Mouse (Mus musculus): ENCODE results near the gene Atg16l1.

Gene Atg16l1

GRCm38 (mm10) chr1:87785703-87786102 lies 30.0 kb downstream of the Atg16l1 start:
- Histone ChIP-seq H3K9me3 (ENCODE audit: low read length) (no peaks in the 10 kb centered on the region), H3K4me1 (replicated peaks; ENCODE audit: low read depth, low read length) (peaks cover 3% of the 10 kb centered on the region), H3K4me3 (replicated peaks; ENCODE audit: low read length) (no peak overlapping the region), H3K36me3 (ENCODE audit: insufficient read depth, low read length) (peaks cover 92% of the 10 kb centered on the region), H3K27me3 (ENCODE audit: insufficient read depth, low read length) (no peaks in the 10 kb centered on the region)
- no peak for TF ChIP-seq CTCF (conservative IDR thresholded peaks at IDR 0.05; ENCODE audit: low read length)
- TF ChIP-seq NANOG (IDR thresholded peaks at IDR 0.05; ENCODE audit: borderline replicate concordance, low read length) = no peak
- TF ChIP-seq POU5F1 (IDR thresholded peaks at IDR 0.05; ENCODE audit: borderline replicate concordance, low read length) = no peak

GRCm38 (mm10) chr1:87786251-87786650 lies 30.6 kb downstream of the Atg16l1 start:
- Histone ChIP-seq H3K4me3 (replicated peaks; ENCODE audit: low read length) (no peak overlapping the region), H3K9me3 (ENCODE audit: low read length) (no peaks in the 10 kb centered on the region), H3K36me3 (ENCODE audit: insufficient read depth, low read length) (peaks cover 92% of the 10 kb centered on the region), H3K4me1 (replicated peaks; ENCODE audit: low read depth, low read length) (peaks cover 9% of the 10 kb centered on the region), H3K27me3 (ENCODE audit: insufficient read depth, low read length) (no peaks in the 10 kb centered on the region)
- TF ChIP-seq NANOG (IDR thresholded peaks at IDR 0.05; ENCODE audit: borderline replicate concordance, low read length) = no peak
- no peak for TF ChIP-seq POU5F1 (IDR thresholded peaks at IDR 0.05; ENCODE audit: borderline replicate concordance, low read length)
- TF ChIP-seq CTCF (conservative IDR thresholded peaks at IDR 0.05; ENCODE audit: low read length) = no peak

- Histone ChIP-seq H3K27me3 (ENCODE audit: insufficient read depth, low read length) (no peaks in the 10 kb centered on the region), H3K9me3 (ENCODE audit: low read length) (no peaks in the 10 kb centered on the region), H3K36me3 (ENCODE audit: insufficient read depth, low read length) (peaks cover 91% of the 10 kb centered on the region), H3K4me3 (replicated peaks; ENCODE audit: low read length) (no peak overlapping the region), H3K4me1 (replicated peaks; ENCODE audit: low read depth, low read length) (peaks cover 33% of the 10 kb centered on the region)
- no peak for TF ChIP-seq NANOG (IDR thresholded peaks at IDR 0.05; ENCODE audit: borderline replicate concordance, low read length)
- no peak for TF ChIP-seq POU5F1 (IDR thresholded peaks at IDR 0.05; ENCODE audit: borderline replicate concordance, low read length)
- TF ChIP-seq CTCF (conservative IDR thresholded peaks at IDR 0.05; ENCODE audit: low read length) = no peak
These were observed 34.0 kb downstream of the Atg16l1 start for GRCm38 (mm10) chr1:87789665-87790064.

GRCm38 (mm10) chr1:87792438-87793137 lies 36.9 kb downstream of the Atg16l1 start:
- H3K27me3 ChIP-seq (ENCODE audit: insufficient read depth, low read length) = no peaks in the 10 kb centered on the region
- H3K36me3 ChIP-seq (ENCODE audit: insufficient read depth, low read length) = peaks cover 69% of the 10 kb centered on the region
- H3K9me3 ChIP-seq (ENCODE audit: low read length) = no peaks in the 10 kb centered on the region
- TF ChIP-seq NANOG (IDR thresholded peaks at IDR 0.05; ENCODE audit: borderline replicate concordance, low read length) (no peak), CTCF (conservative IDR thresholded peaks at IDR 0.05; ENCODE audit: low read length) (no peak), POU5F1 (IDR thresholded peaks at IDR 0.05; ENCODE audit: borderline replicate concordance, low read length) (no peak)
- no peak overlapping the region for H3K4me3 ChIP-seq (replicated peaks; ENCODE audit: low read length)
- H3K4me1 ChIP-seq (replicated peaks; ENCODE audit: low read depth, low read length) = peaks cover 33% of the 10 kb centered on the region

- Histone ChIP-seq H3K27me3 (ENCODE audit: insufficient read depth, low read length) (no peaks in the 10 kb centered on the region), H3K36me3 (ENCODE audit: insufficient read depth, low read length) (peaks cover 64% of the 10 kb centered on the region), H3K4me3 (replicated peaks; ENCODE audit: low read length) (no peak overlapping the region), H3K4me1 (replicated peaks; ENCODE audit: low read depth, low read length) (peaks cover 33% of the 10 kb centered on the region), H3K9me3 (ENCODE audit: low read length) (no peaks in the 10 kb centered on the region)
- TF ChIP-seq POU5F1 (IDR thresholded peaks at IDR 0.05; ENCODE audit: borderline replicate concordance, low read length) = no peak
- TF ChIP-seq NANOG (IDR thresholded peaks at IDR 0.05; ENCODE audit: borderline replicate concordance, low read length) = no peak
- TF ChIP-seq CTCF (conservative IDR thresholded peaks at IDR 0.05; ENCODE audit: low read length) = no peak
These were observed 37.4 kb downstream of the Atg16l1 start for GRCm38 (mm10) chr1:87793138-87793449.

GRCm38 (mm10) chr1:87797702-87798101 lies 42.0 kb downstream of the Atg16l1 start:
- no peak overlapping the region for H3K4me3 ChIP-seq (replicated peaks; ENCODE audit: low read length)
- H3K36me3 ChIP-seq (ENCODE audit: insufficient read depth, low read length) = peaks cover 24% of the 10 kb centered on the region
- peaks cover 12% of the 10 kb centered on the region for H3K4me1 ChIP-seq (replicated peaks; ENCODE audit: low read depth, low read length)
- H3K27me3 ChIP-seq (ENCODE audit: insufficient read depth, low read length) = no peaks in the 10 kb centered on the region
- TF ChIP-seq CTCF (conservative IDR thresholded peaks at IDR 0.05; ENCODE audit: low read length) = no peak
- no peak for TF ChIP-seq POU5F1 (IDR thresholded peaks at IDR 0.05; ENCODE audit: borderline replicate concordance, low read length)
- TF ChIP-seq NANOG (IDR thresholded peaks at IDR 0.05; ENCODE audit: borderline replicate concordance, low read length) = no peak
- H3K9me3 ChIP-seq (ENCODE audit: low read length) = no peaks in the 10 kb centered on the region

- Histone ChIP-seq H3K9me3 (ENCODE audit: low read length) (no peaks in the 10 kb centered on the region), H3K27me3 (ENCODE audit: insufficient read depth, low read length) (no peaks in the 10 kb centered on the region), H3K36me3 (ENCODE audit: insufficient read depth, low read length) (peaks cover 18% of the 10 kb centered on the region), H3K4me1 (replicated peaks; ENCODE audit: low read depth, low read length) (peaks cover 6% of the 10 kb centered on the region; the same call in 1 of the 2 replicates), H3K4me3 (replicated peaks; ENCODE audit: low read length) (no peak overlapping the region)
- TF ChIP-seq NANOG (IDR thresholded peaks at IDR 0.05; ENCODE audit: borderline replicate concordance, low read length) = no peak
- no peak for TF ChIP-seq POU5F1 (IDR thresholded peaks at IDR 0.05; ENCODE audit: borderline replicate concordance, low read length)
- no peak for TF ChIP-seq CTCF (conservative IDR thresholded peaks at IDR 0.05; ENCODE audit: low read length)
These were observed 42.6 kb downstream of the Atg16l1 start for GRCm38 (mm10) chr1:87798306-87798705.

GRCm38 (mm10) chr1:87803576-87803975 lies 47.9 kb downstream of the Atg16l1 start, which contains the start of gene Sag:
Sag (plus strand) TSS chr1:87803680.
- TF ChIP-seq POU5F1 (IDR thresholded peaks at IDR 0.05; ENCODE audit: borderline replicate concordance, low read length) = no peak
- TF ChIP-seq CTCF (conservative IDR thresholded peaks at IDR 0.05; ENCODE audit: low read length) = no peak
- no peak for TF ChIP-seq NANOG (IDR thresholded peaks at IDR 0.05; ENCODE audit: borderline replicate concordance, low read length)
- H3K9me3 ChIP-seq (ENCODE audit: low read length) = no peaks in the 10 kb centered on the region
- no peaks in the 10 kb centered on the region for H3K36me3 ChIP-seq (ENCODE audit: insufficient read depth, low read length)
- H3K4me3 ChIP-seq (replicated peaks; ENCODE audit: low read length) = no peak within 1 kb of the TSS
- no peaks in the 10 kb centered on the region for H3K27me3 ChIP-seq (ENCODE audit: insufficient read depth, low read length)
- no peaks in the 10 kb centered on the region for H3K4me1 ChIP-seq (replicated peaks; ENCODE audit: low read depth, low read length)

- H3K9me3 ChIP-seq (ENCODE audit: low read length) = peaks cover 15% of the 10 kb centered on the region; the same call in 1 of the 2 replicates
- no peak overlapping the region for H3K4me3 ChIP-seq (replicated peaks; ENCODE audit: low read length)
- TF ChIP-seq NANOG (IDR thresholded peaks at IDR 0.05; ENCODE audit: borderline replicate concordance, low read length) (no peak), POU5F1 (IDR thresholded peaks at IDR 0.05; ENCODE audit: borderline replicate concordance, low read length) (no peak), CTCF (conservative IDR thresholded peaks at IDR 0.05; ENCODE audit: low read length) (no peak)
- H3K4me1 ChIP-seq (replicated peaks; ENCODE audit: low read depth, low read length) = no peaks in the 10 kb centered on the region
- H3K36me3 ChIP-seq (ENCODE audit: insufficient read depth, low read length) = no peaks in the 10 kb centered on the region
- H3K27me3 ChIP-seq (ENCODE audit: insufficient read depth, low read length) = no peaks in the 10 kb centered on the region
These were observed 52.1 kb downstream of the Atg16l1 start for GRCm38 (mm10) chr1:87807751-87808150.

Measured in E14TG2a.4 (cell line).